Mouse (Mus musculus): ENCODE measurements around the gene Cmklr1.

DNA sequence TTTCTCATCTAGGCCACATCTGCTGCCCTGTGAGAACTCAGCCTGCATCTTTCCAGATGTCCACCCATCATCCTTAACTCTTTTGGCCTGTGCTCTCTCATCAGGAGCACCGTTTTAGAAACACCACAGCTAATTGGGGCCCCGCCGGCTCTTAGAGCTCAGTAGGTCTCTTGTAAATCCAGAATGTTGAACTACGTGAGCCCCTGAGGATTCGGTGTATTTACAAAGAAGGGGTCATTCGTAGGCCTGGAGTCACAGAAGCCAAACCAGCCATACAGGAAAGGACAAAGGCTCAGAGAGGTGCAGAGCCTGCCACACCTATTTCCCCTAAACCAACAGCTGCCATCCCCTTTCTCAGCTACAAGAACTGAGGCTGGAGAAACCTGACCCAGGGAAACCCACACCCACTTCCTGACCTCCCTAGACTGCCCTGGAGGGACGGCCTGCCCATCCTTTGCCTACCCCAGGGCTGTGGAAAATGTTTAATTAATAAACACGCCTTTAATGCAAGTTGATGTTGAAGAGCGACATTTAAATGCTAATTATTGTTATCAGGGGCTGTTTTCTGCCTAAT lies 53.4 kb downstream of the Cmklr1 start:
- no peak for TF ChIP-seq TAL1 (IDR thresholded peaks at IDR 0.05; ENCODE audit: low read length)
- TF ChIP-seq GATA1 (IDR thresholded peaks at IDR 0.05; ENCODE audit: low read length) = no peak

Measured in erythroblast, embryonic 14.5 days (primary cell).